Mouse (Mus musculus): ENCODE results near the gene Gimap8. TPM values are rescaled to one million over a fixed set of nuclear protein-coding genes. Genes with fewer than 3 reads are reported as not detected.

Gimap8 gene
- polyA plus RNA-seq, 1 experiment from 2014 or later = 0.20 TPM

GRCm38 (mm10) chr6:48697555-48697930 lies 50.5 kb downstream of the Gimap8 start:
- Histone ChIP-seq H3K9ac (replicated peaks; ENCODE audit: low read length) (no peak overlapping the region), H3K36me3 (replicated peaks; ENCODE audit: control insufficient read depth, insufficient read depth, low read depth, low read length) (no peaks in the 10 kb centered on the region), H3K27me3 (ENCODE audit: control insufficient read depth, insufficient read depth, low read length) (no peaks in the 10 kb centered on the region), H3K4me3 (ENCODE audit: low read depth, low read length) (no peak overlapping the region), H3K4me2 (ENCODE audit: low read depth, low read length) (no peak overlapping the region), H3K27ac (replicated peaks; ENCODE audit: low read depth, low read length) (no peak overlapping the region), H3K9me3 (replicated peaks; ENCODE audit: control insufficient read depth, low read length) (no peaks in the 10 kb centered on the region), H3K4me1 (ENCODE audit: control insufficient read depth, insufficient read depth, low read length) (no peaks in the 10 kb centered on the region)
- 56% methylated on average over 1 of the region's 1 CpGs for WGBS
- ATAC-seq (replicated peaks; ENCODE audit: insufficient number of reproducible peaks, low FRiP score, low TSS enrichment, low read depth) (no peak), DNase-seq (ENCODE audit: low spot score) (no peak)

- no peak overlapping the region for H3K9ac ChIP-seq (replicated peaks; ENCODE audit: low read length)
- no peak overlapping the region for H3K27ac ChIP-seq (replicated peaks; ENCODE audit: low read depth, low read length)
- H3K4me1 ChIP-seq (ENCODE audit: control insufficient read depth, insufficient read depth, low read length) = no peaks in the 10 kb centered on the region
- no peak overlapping the region for H3K4me2 ChIP-seq (ENCODE audit: low read depth, low read length)
- H3K36me3 ChIP-seq (replicated peaks; ENCODE audit: control insufficient read depth, insufficient read depth, low read depth, low read length) = no peaks in the 10 kb centered on the region
- no peak for ATAC-seq (replicated peaks; ENCODE audit: insufficient number of reproducible peaks, low FRiP score, low TSS enrichment, low read depth)
- no peak for DNase-seq (ENCODE audit: low spot score)
- no peak overlapping the region for H3K4me3 ChIP-seq (ENCODE audit: low read depth, low read length)
- H3K27me3 ChIP-seq (ENCODE audit: control insufficient read depth, insufficient read depth, low read length) = no peaks in the 10 kb centered on the region
- H3K9me3 ChIP-seq (replicated peaks; ENCODE audit: control insufficient read depth, low read length) = no peaks in the 10 kb centered on the region
- WGBS = 78% methylated on average over 7 of the region's 7 CpGs
These were observed 51.2 kb downstream of the Gimap8 start for GRCm38 (mm10) chr6:48698066-48698856.

DNA sequence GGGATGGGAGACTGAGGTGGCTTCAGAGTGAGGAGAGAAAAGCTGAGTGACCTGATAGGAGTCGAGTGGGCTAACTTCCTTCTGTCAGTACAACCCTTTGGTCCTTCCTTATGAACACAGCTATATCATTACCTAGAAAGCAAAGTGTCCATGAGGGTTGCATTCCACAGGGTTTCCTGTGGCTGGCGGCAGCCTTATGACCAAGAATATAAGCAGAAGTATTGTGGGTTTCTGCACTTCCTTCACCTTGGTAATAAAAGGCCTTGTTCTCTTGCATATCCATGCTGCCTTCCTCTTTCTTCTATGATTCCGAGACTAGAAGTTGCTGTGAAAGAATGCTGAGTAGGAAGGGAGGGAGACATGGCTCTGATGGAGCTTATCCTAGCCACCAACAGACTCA lies 51.9 kb downstream of the Gimap8 start:
- H3K27ac ChIP-seq (replicated peaks; ENCODE audit: low read depth, low read length) = no peak overlapping the region
- H3K36me3 ChIP-seq (replicated peaks; ENCODE audit: control insufficient read depth, insufficient read depth, low read depth, low read length) = no peaks in the 10 kb centered on the region
- H3K27me3 ChIP-seq (ENCODE audit: control insufficient read depth, insufficient read depth, low read length) = no peaks in the 10 kb centered on the region
- H3K4me3 ChIP-seq (ENCODE audit: low read depth, low read length) = no peak overlapping the region
- no peaks in the 10 kb centered on the region for H3K9me3 ChIP-seq (replicated peaks; ENCODE audit: control insufficient read depth, low read length)
- H3K9ac ChIP-seq (replicated peaks; ENCODE audit: low read length) = no peak overlapping the region
- DNase-seq (ENCODE audit: low spot score) (no peak), ATAC-seq (replicated peaks; ENCODE audit: insufficient number of reproducible peaks, low FRiP score, low TSS enrichment, low read depth) (no peak)
- WGBS = 69% methylated on average over 3 of the region's 3 CpGs
- no peak overlapping the region for H3K4me2 ChIP-seq (ENCODE audit: low read depth, low read length)
- no peaks in the 10 kb centered on the region for H3K4me1 ChIP-seq (ENCODE audit: control insufficient read depth, insufficient read depth, low read length)

DNA sequence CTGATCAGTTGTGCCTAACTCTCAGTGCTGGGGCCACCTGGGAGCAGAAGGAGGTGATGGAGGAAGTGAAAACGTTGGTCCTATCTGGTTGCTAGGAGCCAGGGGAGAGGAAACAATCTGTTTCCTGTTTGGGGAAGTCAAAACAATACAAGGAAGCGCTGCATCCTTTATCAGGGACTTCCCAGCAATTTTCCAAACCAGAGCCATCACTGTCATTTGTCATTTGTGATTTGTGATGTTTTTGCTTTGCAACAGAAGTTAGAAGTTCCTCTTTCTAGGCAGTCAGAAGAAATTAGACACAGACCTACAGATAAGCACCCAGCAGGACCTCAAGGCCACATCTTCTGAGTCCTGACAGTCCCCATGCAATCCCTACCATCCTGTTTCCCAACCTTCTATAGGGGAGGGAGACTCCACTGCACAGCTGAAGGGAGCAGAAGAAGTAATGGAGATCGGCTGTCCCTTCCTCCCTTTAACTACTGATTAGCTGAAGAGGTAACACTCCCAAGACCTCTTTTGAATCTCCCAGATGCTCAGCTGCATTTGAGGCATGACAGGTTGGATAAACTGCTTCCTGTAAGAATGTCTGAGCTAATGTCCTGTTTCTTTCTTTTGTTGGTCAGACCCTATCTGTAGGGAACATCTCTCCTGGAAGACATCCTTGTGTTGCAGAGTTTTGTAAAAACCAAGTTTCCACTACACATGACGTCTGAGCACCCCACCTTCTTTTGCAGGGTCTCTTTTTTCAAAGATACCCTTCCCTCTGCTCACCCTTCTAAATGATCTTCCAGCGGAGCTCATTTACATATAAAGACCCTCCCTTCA lies 53.4 kb downstream of the Gimap8 start:
- no peak overlapping the region for H3K4me3 ChIP-seq (ENCODE audit: low read depth, low read length)
- DNase-seq (ENCODE audit: low spot score) (no peak), ATAC-seq (replicated peaks; ENCODE audit: insufficient number of reproducible peaks, low FRiP score, low TSS enrichment, low read depth) (no peak)
- WGBS = 46% methylated on average over 5 of the region's 5 CpGs
- no peaks in the 10 kb centered on the region for H3K36me3 ChIP-seq (replicated peaks; ENCODE audit: control insufficient read depth, insufficient read depth, low read depth, low read length)
- H3K27ac ChIP-seq (replicated peaks; ENCODE audit: low read depth, low read length) = no peak overlapping the region
- no peak overlapping the region for H3K9ac ChIP-seq (replicated peaks; ENCODE audit: low read length)
- H3K4me2 ChIP-seq (ENCODE audit: low read depth, low read length) = no peak overlapping the region
- H3K9me3 ChIP-seq (replicated peaks; ENCODE audit: control insufficient read depth, low read length) = no peaks in the 10 kb centered on the region
- no peaks in the 10 kb centered on the region for H3K27me3 ChIP-seq (ENCODE audit: control insufficient read depth, insufficient read depth, low read length)
- H3K4me1 ChIP-seq (ENCODE audit: control insufficient read depth, insufficient read depth, low read length) = no peaks in the 10 kb centered on the region

DNA sequence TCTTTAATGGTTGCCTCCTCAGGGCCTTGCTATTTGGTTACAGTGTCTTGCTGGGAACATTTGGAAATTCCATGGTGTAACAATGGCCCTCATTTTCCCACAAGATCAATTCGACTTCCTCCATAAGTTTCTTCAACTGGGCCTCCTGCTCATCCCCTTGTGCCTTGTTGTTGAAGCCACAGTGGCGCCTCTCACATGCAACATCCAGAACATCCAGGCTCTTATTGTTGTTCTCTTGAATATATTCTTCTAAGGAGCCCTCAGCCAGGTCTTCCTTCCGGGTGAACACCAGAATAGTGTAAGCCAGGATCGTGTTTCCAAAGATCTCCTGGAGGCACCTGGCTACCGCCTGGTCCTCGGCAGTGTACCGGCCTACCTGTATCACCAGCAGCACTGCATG lies 55.1 kb downstream of the Gimap8 start:
- H3K4me2 ChIP-seq (ENCODE audit: low read depth, low read length) = no peak overlapping the region
- no peak overlapping the region for H3K27ac ChIP-seq (replicated peaks; ENCODE audit: low read depth, low read length)
- DNase-seq (ENCODE audit: low spot score) = no peak
- 83% methylated on average over 7 of the region's 7 CpGs for WGBS
- H3K27me3 ChIP-seq (ENCODE audit: control insufficient read depth, insufficient read depth, low read length) = no peaks in the 10 kb centered on the region
- no peaks in the 10 kb centered on the region for H3K4me1 ChIP-seq (ENCODE audit: control insufficient read depth, insufficient read depth, low read length)
- no peak overlapping the region for H3K4me3 ChIP-seq (ENCODE audit: low read depth, low read length)
- no peaks in the 10 kb centered on the region for H3K9me3 ChIP-seq (replicated peaks; ENCODE audit: control insufficient read depth, low read length)
- no peak for ATAC-seq (replicated peaks; ENCODE audit: insufficient number of reproducible peaks, low FRiP score, low TSS enrichment, low read depth)
- H3K9ac ChIP-seq (replicated peaks; ENCODE audit: low read length) = no peak overlapping the region
- no peaks in the 10 kb centered on the region for H3K36me3 ChIP-seq (replicated peaks; ENCODE audit: control insufficient read depth, insufficient read depth, low read depth, low read length)

DNA sequence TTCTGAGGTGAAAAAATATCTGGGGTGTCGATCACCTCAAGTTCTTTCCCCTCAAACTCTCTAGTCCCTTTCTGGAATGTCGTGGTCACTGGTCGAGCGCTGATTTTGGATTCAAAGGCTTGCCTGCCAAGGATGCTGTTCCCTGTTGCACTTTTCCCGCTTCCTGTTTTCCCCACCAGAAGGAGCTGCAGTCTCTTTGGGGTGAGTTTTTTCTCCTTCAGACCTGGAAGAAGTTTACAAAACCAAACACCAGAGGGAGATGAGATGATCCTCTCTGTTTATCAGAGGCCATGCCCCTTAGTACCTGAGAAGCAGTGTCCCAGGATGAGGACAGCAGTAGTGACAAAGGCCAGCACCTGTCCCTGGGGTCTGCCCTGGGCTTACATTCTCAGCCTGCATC lies 55.6 kb downstream of the Gimap8 start:
- Histone ChIP-seq H3K9ac (replicated peaks; ENCODE audit: low read length) (no peak overlapping the region), H3K4me1 (ENCODE audit: control insufficient read depth, insufficient read depth, low read length) (no peaks in the 10 kb centered on the region), H3K27me3 (ENCODE audit: control insufficient read depth, insufficient read depth, low read length) (no peaks in the 10 kb centered on the region), H3K4me3 (ENCODE audit: low read depth, low read length) (no peak overlapping the region), H3K4me2 (ENCODE audit: low read depth, low read length) (no peak overlapping the region), H3K36me3 (replicated peaks; ENCODE audit: control insufficient read depth, insufficient read depth, low read depth, low read length) (no peaks in the 10 kb centered on the region), H3K9me3 (replicated peaks; ENCODE audit: control insufficient read depth, low read length) (no peaks in the 10 kb centered on the region), H3K27ac (replicated peaks; ENCODE audit: low read depth, low read length) (no peak overlapping the region)
- ATAC-seq (replicated peaks; ENCODE audit: insufficient number of reproducible peaks, low FRiP score, low TSS enrichment, low read depth) (no peak), DNase-seq (ENCODE audit: low spot score) (no peak)
- WGBS = 66% methylated on average over 5 of the region's 5 CpGs

- Histone ChIP-seq H3K4me3 (ENCODE audit: low read depth, low read length) (no peak overlapping the region), H3K27me3 (ENCODE audit: control insufficient read depth, insufficient read depth, low read length) (no peaks in the 10 kb centered on the region), H3K27ac (replicated peaks; ENCODE audit: low read depth, low read length) (no peak overlapping the region), H3K4me1 (ENCODE audit: control insufficient read depth, insufficient read depth, low read length) (no peaks in the 10 kb centered on the region), H3K36me3 (replicated peaks; ENCODE audit: control insufficient read depth, insufficient read depth, low read depth, low read length) (no peaks in the 10 kb centered on the region), H3K9me3 (replicated peaks; ENCODE audit: control insufficient read depth, low read length) (no peaks in the 10 kb centered on the region), H3K4me2 (ENCODE audit: low read depth, low read length) (no peak overlapping the region), H3K9ac (replicated peaks; ENCODE audit: low read length) (no peak overlapping the region)
- no peak for DNase-seq (ENCODE audit: low spot score)
- ATAC-seq (replicated peaks; ENCODE audit: insufficient number of reproducible peaks, low FRiP score, low TSS enrichment, low read depth) = no peak
These were observed 57.1 kb downstream of the Gimap8 start for GRCm38 (mm10) chr6:48704146-48704545.

- Histone ChIP-seq H3K4me1 (ENCODE audit: control insufficient read depth, insufficient read depth, low read length) (no peaks in the 10 kb centered on the region), H3K9ac (replicated peaks; ENCODE audit: low read length) (no peak overlapping the region), H3K9me3 (replicated peaks; ENCODE audit: control insufficient read depth, low read length) (no peaks in the 10 kb centered on the region), H3K4me2 (ENCODE audit: low read depth, low read length) (no peak overlapping the region), H3K27ac (replicated peaks; ENCODE audit: low read depth, low read length) (no peak overlapping the region), H3K27me3 (ENCODE audit: control insufficient read depth, insufficient read depth, low read length) (no peaks in the 10 kb centered on the region), H3K4me3 (ENCODE audit: low read depth, low read length) (no peak overlapping the region), H3K36me3 (replicated peaks; ENCODE audit: control insufficient read depth, insufficient read depth, low read depth, low read length) (no peaks in the 10 kb centered on the region)
- WGBS = 56% methylated on average over 3 of the region's 3 CpGs
- ATAC-seq (replicated peaks; ENCODE audit: insufficient number of reproducible peaks, low FRiP score, low TSS enrichment, low read depth) = no peak
- DNase-seq (ENCODE audit: low spot score) = no peak
These were observed 59.1 kb downstream of the Gimap8 start for GRCm38 (mm10) chr6:48706130-48706529.
